17 mouse cellular contexts compared by ENCODE assay signal in genomic region chr6:113063363-113063762, GRCm38 (mm10).
"Had no signal": no experiment of that assay in that cellular context is flagged by ENCODE, and none has a peak within 500 bp of the region (broad histone marks: within the 10 kb centered on the region; RNA-seq: fewer than 3 reads in every experiment).

No protein-coding gene starts in this region.

- H3K27ac ChIP-seq: liver, embryonic 14.5 days; midbrain, embryonic 10.5 days; midbrain, embryonic 12.5 days; neural tube, embryonic 12.5 days had no signal

- H3K27me3 ChIP-seq: liver, embryonic 12.5 days; megakaryocyte, embryonic 14.5 days; midbrain, embryonic 12.5 days; neural tube, embryonic 12.5 days had no signal

- H3K4me1 ChIP-seq: midbrain, embryonic 12.5 days; neural tube, embryonic 12.5 days had no signal

- H3K9me3 ChIP-seq: liver, embryonic 12.5 days; megakaryocyte, embryonic 14.5 days; midbrain, embryonic 10.5 days; midbrain, embryonic 12.5 days; neural tube, embryonic 12.5 days had no signal

- H3K4me2 ChIP-seq: liver, embryonic 12.5 days; lung, embryonic 14.5 days; midbrain, embryonic 12.5 days; neural tube, embryonic 12.5 days had no signal

- H3K9ac ChIP-seq: liver, embryonic 12.5 days; liver, embryonic 14.5 days; lung, embryonic 14.5 days; midbrain, embryonic 12.5 days; neural tube, embryonic 12.5 days had no signal

- ATAC-seq: liver, embryonic 12.5 days; midbrain, embryonic 16.5 days had no signal

- DNase-seq: lung, adult 18-20 months; lung, embryonic 14.5 days; lung, postnatal 10 days; lung, postnatal 4 days; midbrain, embryonic 14.5 days; right cerebral cortex, postnatal 14 days; spleen, adult 18-20 months; thymus, adult 2 months; thymus, postnatal 25 days; thymus, postnatal 4 days had no signal

- H3K4me3 ChIP-seq: liver, embryonic 12.5 days; megakaryocyte, embryonic 14.5 days; midbrain, embryonic 10.5 days; midbrain, embryonic 12.5 days; neural tube, embryonic 12.5 days had no signal
